ENCODE assay signal across 15 mouse cellular contexts in the genomic region with DNA sequence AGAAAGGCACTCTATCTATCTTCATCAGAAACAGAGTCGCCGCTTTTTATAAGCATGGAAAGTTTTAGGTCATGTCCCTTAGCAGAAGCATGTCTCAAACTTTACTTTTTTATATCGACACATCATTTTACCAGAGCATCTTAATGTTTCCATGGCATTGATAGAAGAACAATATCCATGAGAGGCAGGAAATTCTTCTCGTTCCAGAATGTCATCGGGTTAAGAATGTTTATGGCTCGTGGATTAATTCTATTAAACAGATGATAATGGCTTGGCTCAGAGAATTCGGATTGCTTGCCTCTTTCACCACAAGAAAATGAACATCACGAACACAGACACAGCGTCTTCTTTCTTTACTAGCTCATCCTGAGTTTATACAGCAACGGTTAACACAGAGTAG.
DNase-seq lines count a peak whose midpoint lies in the region; ATAC-seq and TF ChIP-seq lines count a peak whose summit lies in the region.
"Had no signal": no experiment of that assay in that cellular context is flagged by ENCODE, and none has a peak within 500 bp of the region (broad histone marks: within the 10 kb centered on the region; RNA-seq: fewer than 3 reads in every experiment).

No protein-coding gene starts in this region.

- peak overlapping the region; percentile 61 for H3K27ac ChIP-seq in kidney, embryonic 16.5 days (ENCODE audit: low read length)
- no peak overlapping the region for H3K27ac ChIP-seq in forebrain, postnatal 0 days (ENCODE audit: low read depth, low read length)
- H3K27ac ChIP-seq: limb, embryonic 12.5 days; midbrain, embryonic 15.5 days; neural tube, embryonic 13.5 days had no signal

- H3K4me2 ChIP-seq in kidney, embryonic 16.5 days (replicated peaks; ENCODE audit: low read depth, low read length): no peak overlapping the region
- no peak overlapping the region for H3K4me2 ChIP-seq in forebrain, postnatal 0 days (ENCODE audit: low read depth)
- H3K4me2 ChIP-seq: limb, embryonic 12.5 days; midbrain, embryonic 15.5 days; neural tube, embryonic 13.5 days had no signal

- ATAC-seq in kidney, embryonic 16.5 days (ENCODE audit: low FRiP score, low TSS enrichment): no peak
- ATAC-seq in forebrain, postnatal 0 days: no peak
- ATAC-seq: midbrain, embryonic 15.5 days had no signal

- H3K9me3 ChIP-seq in kidney, embryonic 16.5 days (ENCODE audit: low read length): no peaks in the 10 kb centered on the region
- H3K9me3 ChIP-seq in forebrain, postnatal 0 days (ENCODE audit: low read length): no peaks in the 10 kb centered on the region
- H3K9me3 ChIP-seq: limb, embryonic 12.5 days; midbrain, embryonic 15.5 days; neural tube, embryonic 13.5 days had no signal

- DNase-seq in heart, adult 11 months: peak; percentile 31
- no peak for DNase-seq in heart, adult 8-10 months (ENCODE audit: low spot score)
- no peak for DNase-seq in kidney, postnatal 25 days
- DNase-seq in Muller cell, postnatal 12 days (ENCODE audit: inconsistent ontology term): peak; percentile 86
- peak; percentile 33 for DNase-seq in lung, postnatal 36 days
- no peak for DNase-seq in forebrain, postnatal 0 days
- no peak for DNase-seq in urinary bladder, adult 2 months (ENCODE audit: low spot score)
- DNase-seq: cerebellum, adult 9-11 months; embryo, embryonic 11 days; layer of hippocampus, postnatal 36 days; spleen, adult 18-20 months had no signal

- TF ChIP-seq CTCF in forebrain, postnatal 0 days (IDR thresholded peaks at IDR 0.05; ENCODE audit: low read depth): no peak

- no peaks in the 10 kb centered on the region for H3K36me3 ChIP-seq in kidney, embryonic 16.5 days (ENCODE audit: insufficient read depth, low read length)
- H3K36me3 ChIP-seq in forebrain, postnatal 0 days (ENCODE audit: insufficient read depth): no peaks in the 10 kb centered on the region
- H3K36me3 ChIP-seq: midbrain, embryonic 15.5 days; neural tube, embryonic 13.5 days had no signal

- WGBS in kidney, embryonic 16.5 days: 63% methylated on average over 10 of the region's 10 CpGs
- 88% methylated on average over 10 of the region's 10 CpGs for WGBS in forebrain, postnatal 0 days

- H3K9ac ChIP-seq in kidney, embryonic 16.5 days (replicated peaks; ENCODE audit: low read length): no peak overlapping the region
- H3K9ac ChIP-seq in forebrain, postnatal 0 days: no peak overlapping the region
- H3K9ac ChIP-seq: limb, embryonic 12.5 days; midbrain, embryonic 15.5 days; neural tube, embryonic 13.5 days had no signal

- H3K4me1 ChIP-seq in kidney, embryonic 16.5 days (ENCODE audit: insufficient read depth, low read length): peaks cover 3% of the 10 kb centered on the region
- H3K4me1 ChIP-seq in forebrain, postnatal 0 days (ENCODE audit: insufficient read depth): no peaks in the 10 kb centered on the region
- H3K4me1 ChIP-seq: midbrain, embryonic 15.5 days; neural tube, embryonic 13.5 days had no signal

- H3K4me3 ChIP-seq in kidney, embryonic 16.5 days (ENCODE audit: low read length): no peak overlapping the region
- no peak overlapping the region for H3K4me3 ChIP-seq in forebrain, postnatal 0 days (ENCODE audit: low read depth, low read length)
- H3K4me3 ChIP-seq: limb, embryonic 12.5 days; midbrain, embryonic 15.5 days; neural tube, embryonic 13.5 days had no signal

- H3K27me3 ChIP-seq in kidney, embryonic 16.5 days (ENCODE audit: insufficient read depth, low read length): no peaks in the 10 kb centered on the region
- no peaks in the 10 kb centered on the region for H3K27me3 ChIP-seq in forebrain, postnatal 0 days (ENCODE audit: insufficient read depth, low read length)
- H3K27me3 ChIP-seq: limb, embryonic 12.5 days; midbrain, embryonic 15.5 days; neural tube, embryonic 13.5 days had no signal

Comparison
In these comparisons a context has a peak if more than half of its experiments do, and no peak if none do; other contexts are left out.
1. DNase-seq: peak in heart, adult 11 months (single experiment), Muller cell, postnatal 12 days (single experiment) and lung, postnatal 36 days (single experiment); none in heart, adult 8-10 months (single experiment), kidney, postnatal 25 days (0 of 2), forebrain, postnatal 0 days (single experiment) and urinary bladder, adult 2 months (single experiment).